Mouse (Mus musculus) NIH3T3 (cell line): ENCODE data around the gene Gata3.

ENCODE experiments used
- DNase-seq: peaks from one replicate; pipeline ENCODE4 v3.0.0-alpha.2; 2012; ENCODE audit warnings: low read depth

Gata3 gene

DNA sequence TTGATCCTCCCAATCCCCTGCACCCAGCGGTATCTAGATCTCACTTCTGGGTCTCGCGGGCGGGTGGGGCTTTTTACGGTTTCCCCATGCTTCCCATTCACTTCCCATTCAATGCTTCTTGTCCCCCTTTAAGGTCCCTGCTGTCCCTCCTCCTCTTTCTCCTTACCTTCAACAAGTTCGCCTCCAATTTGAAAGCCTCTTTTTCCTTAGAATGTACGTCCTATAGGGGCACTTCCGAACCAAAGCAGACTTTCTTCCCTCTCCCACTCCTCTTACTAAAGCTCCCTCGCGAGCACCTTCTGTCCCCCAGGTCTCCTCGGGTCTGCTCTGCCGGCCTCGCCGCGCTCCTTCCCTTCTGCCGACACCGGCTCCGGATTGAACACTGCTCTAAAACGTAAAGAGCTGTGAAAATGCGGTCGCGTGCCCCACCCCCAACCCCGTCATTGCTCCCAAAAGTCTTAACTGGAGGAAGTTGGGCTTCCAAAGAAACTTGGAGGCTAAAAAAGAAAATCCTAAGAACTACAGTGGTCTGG lies at the start of gene Gata3:
Gene Gata3, minus strand, starts transcription at position 384 of the 533 bp plus-strand sequence.
- DNase-seq, result no peak

DNA sequence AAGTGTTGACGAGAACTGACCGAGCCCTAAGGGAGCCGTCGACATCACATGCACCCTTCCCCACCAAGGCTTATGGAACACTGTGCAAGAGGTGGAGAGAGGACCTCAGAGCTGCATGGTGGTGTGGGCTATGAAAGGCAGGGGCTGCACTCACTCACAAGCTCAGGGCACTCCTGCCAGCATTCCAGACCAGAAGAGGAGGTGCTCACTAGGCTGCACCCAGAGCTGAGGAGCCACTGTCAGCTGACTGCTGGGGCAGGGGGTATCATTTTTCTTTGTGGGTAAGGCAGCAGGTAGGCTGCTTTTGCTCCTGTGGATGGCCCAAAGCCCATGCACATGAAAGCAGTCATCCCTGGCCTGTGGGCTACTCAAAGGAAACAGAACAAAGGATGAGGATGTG lies 49.4 kb upstream of the Gata3 start:
- peak; percentile 46 for DNase-seq

DNA sequence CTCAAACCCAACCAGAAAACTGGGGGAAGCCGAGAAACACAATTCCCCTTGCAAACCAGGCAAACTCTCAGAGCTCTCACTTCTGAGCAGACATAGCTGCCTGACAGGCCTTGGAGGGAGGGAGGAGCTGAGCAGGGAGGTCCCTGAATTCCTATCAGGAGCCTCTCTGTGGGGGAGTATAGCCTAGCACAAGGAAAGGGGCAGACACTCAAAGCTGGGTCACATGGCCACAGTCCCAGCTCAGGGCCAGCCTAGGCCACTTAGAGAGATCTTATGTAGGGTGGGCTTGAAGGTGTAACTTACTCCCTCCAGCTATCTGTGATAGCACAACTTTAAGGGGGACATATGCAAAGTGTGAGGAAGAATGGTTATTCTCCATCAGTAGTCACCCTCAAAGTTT lies 46.1 kb upstream of the Gata3 start:
- no peak for DNase-seq

DNA sequence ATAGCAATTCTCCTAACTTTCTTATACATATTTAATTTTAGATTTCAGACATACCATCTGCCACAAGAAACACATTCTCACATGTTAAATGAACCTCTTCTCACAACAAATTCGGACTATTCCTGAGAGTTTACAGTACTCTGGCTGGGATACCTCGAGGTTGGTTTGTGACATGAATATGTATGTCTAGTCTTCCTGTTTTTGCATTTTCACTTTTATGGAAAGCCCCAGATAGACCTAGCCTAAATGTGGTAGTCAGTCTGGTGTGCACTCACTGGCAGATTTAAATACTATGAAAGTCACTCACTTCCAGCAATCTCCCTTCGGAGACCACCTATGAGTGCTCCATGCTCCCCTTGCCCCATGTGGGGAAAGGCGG lies 37.1 kb upstream of the Gata3 start:
- DNase-seq, result no peak

DNA sequence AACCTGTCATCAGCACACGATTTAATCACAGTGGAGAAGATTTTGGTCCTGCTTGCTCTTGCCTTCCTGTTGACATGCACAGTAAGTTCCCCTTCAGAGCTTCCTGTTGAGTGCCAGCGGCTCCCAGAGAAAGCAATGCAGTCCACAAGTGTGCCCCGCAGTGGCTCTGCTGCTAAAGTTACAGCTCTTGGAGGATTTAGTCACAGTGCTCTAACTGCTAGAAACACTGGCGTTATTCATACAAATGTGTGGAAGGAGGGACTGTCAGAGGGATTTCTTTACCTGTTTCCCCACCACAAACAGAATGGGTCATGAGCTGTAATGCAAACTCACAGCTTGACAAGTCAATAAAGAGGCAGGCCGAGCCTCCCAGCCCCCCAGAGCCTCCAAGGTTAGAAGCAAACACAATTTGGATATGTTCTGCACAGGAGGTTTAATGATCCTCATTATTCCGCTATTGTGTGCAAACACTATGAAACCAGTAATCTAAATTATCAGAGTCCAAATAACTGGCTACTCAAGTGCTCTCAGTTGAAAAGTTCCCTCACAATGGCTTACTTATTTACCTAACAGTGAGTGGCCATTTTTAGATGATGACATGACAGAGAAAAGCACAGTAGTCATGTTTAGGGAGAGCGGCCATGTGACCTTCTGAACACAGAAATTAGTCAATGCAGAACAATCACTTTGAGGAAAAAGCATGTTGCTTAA lies 36.5 kb upstream of the Gata3 start:
- no peak for DNase-seq

DNA sequence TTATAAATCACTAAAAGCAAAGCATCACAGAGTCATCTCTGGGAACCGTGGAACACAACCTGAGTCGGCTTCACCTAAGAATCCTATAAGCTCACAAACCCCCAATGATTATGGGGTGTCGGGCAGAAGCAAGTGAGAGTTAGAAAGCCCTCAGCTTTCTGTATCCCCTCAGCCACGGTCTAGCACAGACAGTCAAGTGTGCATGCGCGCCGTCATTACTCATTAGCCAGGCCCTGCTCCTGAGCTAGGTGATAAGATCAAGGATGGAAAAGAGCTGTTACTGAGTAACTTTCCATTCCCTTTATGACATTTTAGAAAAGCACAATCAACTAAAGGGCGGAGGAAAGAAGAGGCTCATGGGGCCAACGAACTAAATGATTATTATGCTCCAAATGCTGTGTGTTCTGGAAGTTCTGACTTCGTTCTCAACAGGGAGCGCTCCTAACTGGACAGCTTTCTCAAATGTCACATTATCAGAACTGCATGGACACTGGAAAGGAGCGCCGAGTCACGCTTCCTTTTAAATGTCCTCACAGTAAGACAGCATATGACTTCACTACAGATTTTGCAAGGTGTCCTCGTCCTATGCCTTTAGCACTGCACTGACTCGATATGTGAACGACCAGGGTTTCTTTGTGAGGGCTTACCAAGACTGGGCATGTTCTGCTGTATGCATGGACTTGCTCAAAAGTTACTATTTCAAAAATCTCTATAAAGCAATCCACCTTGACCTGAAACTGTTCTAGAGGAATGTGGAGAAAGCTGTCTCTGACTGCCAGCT lies 29.0 kb upstream of the Gata3 start:
- DNase-seq, result no peak

DNA sequence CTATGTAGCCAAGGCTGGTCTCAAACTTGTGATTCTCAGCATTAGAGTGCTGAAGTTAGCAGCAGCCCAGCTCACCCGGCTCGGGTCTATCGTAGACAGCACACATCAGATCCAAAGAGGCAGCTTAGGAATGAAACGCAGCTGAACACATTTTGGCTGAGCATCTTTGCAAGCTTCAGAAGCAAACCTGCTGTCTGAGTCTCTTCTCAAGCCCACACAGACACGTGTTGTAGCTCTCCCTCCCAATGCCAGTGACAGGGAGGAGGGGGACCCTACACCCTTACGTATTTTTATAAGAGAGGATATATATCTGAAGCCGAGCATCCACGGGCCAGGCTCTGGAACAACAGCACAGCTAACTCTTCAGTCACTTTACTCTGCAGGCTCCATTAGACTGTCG lies 27.8 kb upstream of the Gata3 start:
- no peak for DNase-seq

DNA sequence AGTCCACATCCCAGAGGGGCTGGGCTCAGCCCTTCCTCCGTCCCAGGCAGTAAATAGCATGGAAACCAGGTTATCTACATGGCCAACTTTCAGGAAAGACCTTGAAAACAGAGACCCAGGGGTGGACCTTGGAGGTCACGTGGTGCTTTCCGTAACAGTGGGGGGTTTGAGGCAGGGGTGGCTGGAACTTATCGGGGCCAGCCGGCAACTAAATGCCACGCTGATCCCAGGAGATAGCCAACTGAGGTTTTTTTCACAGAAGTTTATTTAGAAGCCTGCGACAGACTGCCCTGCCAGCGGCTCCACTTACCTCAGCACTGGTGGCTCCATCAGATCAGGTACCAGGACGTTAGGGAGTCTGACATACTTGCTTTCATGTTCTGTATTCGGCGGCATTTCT lies 16.2 kb upstream of the Gata3 start:
- no peak for DNase-seq

DNA sequence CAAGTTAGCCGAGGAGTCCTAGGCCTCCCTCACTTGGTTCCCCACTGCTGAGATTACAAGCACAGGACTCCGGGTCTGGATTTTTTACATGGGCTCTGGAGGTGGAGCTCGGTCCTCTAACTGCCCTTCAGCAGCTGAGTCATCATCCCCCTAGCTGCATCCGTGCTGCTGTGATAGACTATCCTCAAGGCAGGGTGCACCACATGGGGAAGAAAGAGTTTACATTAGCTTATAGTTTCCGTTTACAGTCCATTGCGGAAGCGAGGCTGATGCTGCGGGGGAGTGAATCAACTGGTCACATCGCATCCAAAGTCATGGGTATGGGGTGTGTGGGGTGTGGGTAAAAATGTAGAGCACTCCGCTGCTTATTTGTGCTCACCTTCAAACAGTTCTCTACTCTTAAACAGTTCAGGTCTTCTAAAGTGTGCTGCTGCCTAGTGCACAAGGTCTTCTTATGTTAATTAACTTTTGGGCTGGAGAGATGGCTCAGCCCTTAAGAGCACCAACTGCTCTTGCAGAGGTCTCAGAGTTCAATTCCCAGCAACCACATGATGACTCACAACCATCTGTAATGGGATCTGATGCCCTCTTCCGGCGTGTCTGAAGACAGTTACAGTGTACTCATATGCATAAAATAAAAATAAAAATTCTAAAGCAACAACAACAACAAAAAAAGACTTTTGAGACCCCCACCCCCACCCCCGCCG lies 14.2 kb upstream of the Gata3 start:
- DNase-seq, result peak; percentile 61

DNA sequence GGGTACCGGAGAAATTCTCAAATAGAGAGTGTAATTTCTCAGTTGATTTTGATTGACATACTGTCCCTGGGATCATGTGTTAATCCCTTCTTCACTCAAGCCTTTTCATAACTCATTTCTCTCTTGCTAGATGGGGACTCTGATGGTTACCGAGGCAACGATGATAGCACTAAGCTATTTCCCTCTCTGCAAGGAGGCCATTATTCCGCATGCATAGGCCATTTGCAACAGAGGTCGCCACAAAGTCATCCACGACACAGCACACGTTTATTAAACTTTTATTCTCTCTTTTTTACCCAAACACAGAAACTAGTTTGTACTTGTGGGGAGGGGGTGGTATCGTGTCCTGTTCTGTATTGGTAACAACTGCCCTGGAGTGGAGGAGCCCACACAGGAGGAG lies 8.0 kb upstream of the Gata3 start:
- no peak for DNase-seq

DNA sequence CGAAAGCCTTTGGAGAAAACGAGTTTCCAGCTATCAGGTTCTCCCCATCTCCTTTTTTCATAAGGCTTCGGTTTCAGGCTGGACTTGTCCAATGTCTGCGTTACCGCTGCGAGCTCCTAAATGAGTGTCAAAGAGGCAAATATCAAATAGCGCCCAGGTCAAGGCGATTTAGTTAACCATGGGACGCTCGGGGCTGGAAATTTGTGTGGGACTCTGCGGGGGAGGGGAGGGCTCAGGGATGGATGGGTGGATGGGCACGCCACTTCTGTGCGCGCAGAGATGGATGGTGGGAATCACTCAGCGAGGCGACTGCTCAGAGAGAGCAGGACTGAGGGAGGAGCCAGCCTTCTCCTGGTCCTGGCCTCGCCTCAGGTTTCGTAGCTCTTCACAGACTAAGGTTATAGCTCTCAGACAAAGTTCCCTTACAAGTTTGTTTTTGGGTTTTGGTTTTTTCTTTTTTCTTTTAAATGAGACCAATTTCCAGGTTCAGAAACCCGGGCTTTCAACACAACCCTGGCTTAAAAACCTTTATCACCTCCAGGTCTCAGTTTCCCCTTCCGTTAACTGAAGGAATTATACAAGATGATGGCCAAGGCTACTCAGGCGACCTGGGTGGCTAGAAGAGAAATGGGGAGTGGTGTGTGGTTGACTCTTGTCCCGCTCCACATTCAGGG lies 6.4 kb upstream of the Gata3 start:
- DNase-seq, result no peak

DNA sequence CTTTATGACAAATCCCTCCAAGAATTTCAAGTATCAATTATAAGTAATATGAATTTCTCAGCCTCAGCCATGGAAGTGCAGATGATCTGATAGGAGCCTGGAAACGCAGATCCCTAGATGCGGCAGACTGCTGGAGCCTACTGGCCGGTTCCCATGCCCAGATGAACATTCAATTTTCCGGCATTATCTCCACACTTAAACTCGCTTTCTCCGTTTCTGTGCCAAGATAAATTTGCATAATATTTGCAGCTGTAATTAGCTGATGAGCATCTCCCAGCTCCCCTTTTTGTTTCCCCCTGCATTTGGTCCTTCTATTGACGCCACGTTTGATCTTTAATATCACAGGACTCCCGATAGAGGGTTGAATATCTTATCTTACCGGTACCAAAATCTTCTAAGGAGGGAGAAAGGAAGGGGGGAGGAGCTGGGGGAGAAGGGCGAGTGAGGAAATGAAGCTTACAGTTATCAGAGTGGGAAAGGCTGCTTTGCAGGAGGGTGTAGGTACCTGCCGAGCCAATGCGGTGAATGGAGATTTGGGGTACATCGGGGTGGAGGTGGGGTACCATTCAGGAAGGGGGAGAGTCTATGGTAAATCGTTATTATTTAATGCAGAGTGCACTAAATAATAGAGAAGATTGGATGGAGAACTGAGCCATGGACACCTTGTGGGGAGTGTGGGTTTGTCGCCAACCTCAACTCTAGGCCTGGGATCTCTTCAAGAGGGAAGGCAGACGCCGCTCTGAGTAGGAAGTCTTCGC lies 5.2 kb upstream of the Gata3 start:
- DNase-seq, result no peak

DNA sequence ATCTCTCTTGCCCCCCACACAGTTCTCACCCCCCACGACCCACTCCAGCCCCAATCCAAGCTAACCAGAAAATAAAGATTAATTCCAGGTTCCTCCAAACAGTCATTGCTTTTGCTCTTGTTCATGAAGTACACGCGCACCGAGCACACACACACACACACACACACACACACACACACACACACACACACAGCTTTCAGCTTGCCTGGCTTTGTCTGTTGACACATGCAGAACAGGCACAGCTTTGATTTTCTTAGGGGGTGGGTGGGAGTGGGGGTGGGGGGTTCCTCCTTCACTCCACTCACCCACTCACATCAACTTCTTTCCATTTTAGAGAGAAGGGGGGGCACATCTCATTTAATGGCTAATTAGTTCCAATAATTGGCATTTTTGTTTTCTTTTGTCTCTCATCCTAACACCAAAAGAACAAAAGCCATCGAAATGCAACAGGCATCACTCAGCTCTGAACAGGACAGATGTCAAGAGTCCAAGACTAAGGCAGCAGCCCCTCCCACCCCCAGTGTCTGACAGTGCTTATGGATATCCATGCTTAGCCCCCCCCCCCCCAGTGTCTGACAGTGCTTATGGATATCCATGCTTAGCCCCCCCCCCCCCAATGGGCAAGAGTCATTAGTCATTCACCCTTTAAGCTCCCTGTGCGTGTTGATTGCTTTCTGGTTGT lies 3.6 kb upstream of the Gata3 start:
- no peak for DNase-seq

DNA sequence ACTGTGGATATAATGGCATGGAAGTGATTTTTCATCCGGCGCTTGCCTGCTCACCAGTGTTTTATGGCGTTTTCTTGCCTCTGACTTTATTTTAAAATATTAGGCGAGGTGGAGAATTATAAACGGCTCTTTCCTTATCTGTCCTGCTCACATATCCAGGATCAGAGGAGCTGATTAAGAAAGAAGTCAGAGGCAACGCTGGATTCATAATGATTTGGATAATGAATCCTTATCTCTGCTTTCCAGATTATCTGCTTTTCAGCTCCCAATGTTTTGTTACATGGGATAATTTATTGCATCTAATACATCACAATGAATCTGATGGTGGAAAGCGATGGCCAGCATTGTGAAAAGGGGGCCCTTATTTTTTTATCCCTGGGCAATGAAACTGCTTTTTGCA lies 2.7 kb upstream of the Gata3 start:
- no peak for DNase-seq

DNA sequence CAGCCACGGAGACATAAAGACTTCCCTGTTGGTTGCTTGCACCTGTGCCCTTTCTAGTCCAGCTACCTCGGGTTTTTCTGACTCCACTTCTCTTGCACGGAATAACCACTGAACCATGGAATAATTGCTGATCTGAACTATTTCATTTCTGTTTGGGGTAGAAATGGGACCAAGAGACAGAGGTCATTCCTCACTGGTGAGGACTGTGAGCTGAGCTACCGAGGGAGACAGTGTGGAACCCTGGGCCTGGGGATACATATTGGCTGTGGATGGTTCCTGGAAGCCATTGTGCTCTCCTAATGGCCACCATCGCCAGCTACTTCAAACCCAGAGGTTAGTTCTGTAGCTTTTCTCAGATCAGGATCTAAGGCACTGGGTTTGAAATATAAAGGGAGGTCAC lies 1.1 kb upstream of the Gata3 start:
- DNase-seq, result no peak

DNA sequence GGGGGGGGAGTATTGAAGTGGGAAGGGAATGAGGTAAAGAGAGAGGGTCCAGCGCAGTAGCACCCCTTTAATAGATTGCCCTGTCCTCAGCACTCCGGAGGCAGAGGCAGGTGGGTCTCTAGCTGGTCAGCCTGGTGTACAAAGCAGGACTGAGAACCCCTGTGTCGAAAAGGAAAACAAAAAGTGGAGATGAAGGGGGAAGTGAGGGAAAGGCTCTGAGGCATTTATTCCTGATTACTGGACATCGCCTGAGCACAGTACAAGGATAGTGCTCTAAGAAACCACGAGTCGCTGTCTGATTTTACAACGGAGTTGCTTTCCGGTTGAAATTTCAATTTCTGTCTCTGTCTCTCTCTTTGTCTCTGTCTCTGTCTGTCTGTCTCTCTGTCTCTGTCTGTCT lies 417 bp upstream of the Gata3 start:
- DNase-seq, result no peak

DNA sequence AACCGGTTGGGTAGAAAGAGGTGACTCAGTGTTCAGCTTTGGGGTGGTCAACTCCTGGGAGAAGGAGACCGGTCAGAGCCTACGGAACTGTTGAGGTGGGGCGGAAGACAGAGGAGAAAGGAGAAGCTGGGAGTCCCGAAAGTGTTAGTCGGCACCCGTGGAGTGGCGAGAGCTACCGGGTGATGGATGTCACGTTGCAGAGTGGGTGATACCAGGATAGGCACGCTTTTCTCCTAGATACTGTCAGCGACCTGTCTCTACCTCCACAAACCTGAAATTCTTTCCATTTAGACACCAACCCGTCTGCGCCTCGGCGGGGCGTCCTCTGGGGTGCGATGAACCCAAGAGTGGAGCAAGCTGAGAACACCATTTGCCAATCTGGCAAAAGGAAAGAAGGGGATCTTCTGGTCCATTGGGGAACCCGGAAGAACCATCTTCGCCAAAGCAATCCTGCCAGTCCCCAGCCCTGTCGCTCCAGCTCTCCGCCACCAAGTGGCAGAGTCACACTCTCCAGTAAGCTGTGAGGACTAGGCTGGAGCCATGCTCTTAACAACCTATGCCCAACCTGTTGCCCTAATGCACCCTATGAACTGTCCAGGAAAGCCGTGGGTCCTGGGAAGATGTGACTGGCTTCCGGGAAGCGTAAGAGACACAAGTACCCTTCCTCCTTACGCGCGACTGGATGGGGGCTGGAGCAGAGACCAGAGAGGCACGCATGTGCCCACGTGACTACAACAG lies 752 bp downstream of the Gata3 start, which contains the start of gene 9230102O04Rik:
Gene 9230102O04Rik, minus strand, starts transcription at position 628 of the 738 bp plus-strand sequence.
- no peak for DNase-seq

DNA sequence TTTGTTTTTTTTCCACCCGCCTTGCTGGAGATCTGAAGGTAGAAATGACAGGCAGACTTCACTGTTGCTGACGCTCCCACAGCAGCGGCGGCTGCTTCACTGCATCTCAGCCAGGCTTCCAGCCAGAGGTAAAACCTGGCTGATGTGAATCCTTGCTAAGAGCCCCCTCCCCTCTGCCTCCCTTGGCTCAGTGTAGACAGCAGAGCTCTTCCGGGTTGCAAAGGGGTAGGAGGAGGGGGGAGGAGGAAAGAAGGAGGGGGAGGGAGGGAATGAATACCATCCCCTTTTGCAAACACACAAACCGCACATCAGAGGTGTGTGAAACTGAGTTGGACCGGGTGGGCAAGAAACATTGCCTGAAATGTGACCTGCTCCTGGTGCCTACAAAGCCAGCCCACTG lies 2.2 kb downstream of the Gata3 start:
- no peak for DNase-seq

DNA sequence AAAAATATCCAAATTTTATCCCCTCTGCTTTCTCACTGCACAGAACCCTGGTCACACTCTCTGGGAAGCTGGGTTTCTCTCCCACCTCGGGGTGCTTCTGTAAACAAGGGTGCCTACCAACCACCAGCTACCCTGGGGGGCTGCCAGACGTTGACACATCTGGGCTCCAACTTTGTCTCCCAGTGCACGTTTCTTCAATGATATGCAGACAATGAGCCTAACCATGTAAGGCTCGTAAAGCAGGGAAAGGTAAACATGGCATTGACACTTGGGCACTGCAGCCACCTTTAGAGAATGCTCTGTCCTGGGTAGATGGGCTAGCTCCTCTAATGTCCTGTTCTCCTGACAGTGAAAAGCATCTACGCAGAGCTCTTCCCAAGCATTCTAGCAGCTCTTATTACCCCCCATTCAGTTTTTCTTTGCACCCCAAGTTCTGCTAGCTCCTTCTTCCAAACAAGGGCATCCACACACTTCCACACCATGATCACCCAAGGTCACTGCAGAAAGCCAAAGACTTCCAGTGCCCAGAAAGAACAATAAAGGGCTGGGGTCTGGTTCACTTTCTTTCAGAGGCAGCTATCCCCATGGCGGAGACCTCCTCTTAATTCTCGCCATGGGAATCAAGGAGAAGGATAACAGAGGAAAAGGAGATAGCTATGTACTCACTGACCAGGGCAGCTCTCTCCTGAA lies 2.8 kb downstream of the Gata3 start:
- DNase-seq, result no peak

DNA sequence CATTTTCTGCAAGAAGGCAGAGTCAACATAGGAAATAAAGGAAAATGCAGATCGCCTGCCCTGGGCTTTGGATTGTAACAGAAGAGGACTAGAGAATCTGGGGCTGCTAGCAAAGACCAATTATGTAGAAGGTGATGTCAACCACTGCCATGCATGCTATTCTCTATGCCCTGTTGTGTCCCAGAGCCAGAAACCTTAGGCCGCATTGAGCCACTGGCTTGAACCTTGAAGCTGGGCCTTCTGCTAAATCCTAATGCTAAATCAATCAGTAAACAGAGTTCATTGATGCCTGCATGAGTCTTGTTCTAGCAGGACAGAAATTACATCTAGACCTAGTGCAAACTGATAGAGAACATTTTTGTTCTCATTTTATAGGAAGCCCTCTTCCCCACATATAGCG lies 3.8 kb downstream of the Gata3 start:
- DNase-seq, result no peak
